ENCODE assay signal across 13 mouse cellular contexts in the genomic region with DNA sequence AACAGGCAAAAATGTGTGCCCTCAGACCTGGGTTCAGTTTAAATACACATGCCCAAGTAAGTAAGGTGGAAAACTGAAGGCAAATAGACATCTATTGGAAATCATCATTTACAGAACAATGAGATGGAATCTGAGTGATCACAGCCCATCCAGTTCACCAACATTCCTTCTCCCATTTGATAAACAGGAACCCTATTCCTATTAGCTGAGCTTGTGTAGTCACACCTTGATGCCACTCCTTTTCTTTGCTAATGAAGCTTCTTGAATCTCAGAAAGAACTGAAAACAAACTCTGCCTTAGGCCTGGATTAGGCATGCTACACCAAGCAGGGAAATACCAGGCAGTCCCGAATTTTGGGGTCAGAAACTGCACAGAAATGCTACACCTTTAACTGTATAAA.
"Had no signal": no experiment of that assay in that cellular context is flagged by ENCODE, and none has a peak within 500 bp of the region (broad histone marks: within the 10 kb centered on the region; RNA-seq: fewer than 3 reads in every experiment).

No protein-coding gene starts in this region.

- ATAC-seq: lung, postnatal 0 days; midbrain, embryonic 13.5 days; midbrain, embryonic 15.5 days had no signal

- H3K27me3 ChIP-seq: lung, embryonic 15.5 days; megakaryocyte, embryonic 14.5 days; midbrain, embryonic 13.5 days; midbrain, embryonic 15.5 days; neural tube, embryonic 12.5 days; stomach, embryonic 15.5 days had no signal

- H3K27ac ChIP-seq: lung, embryonic 15.5 days; macrophage; midbrain, embryonic 13.5 days; midbrain, embryonic 15.5 days; neural tube, embryonic 12.5 days; stomach, embryonic 15.5 days; stomach, postnatal 0 days had no signal

- H3K9me3 ChIP-seq: midbrain, embryonic 15.5 days; stomach, embryonic 15.5 days had no signal

- H3K9ac ChIP-seq: lung, embryonic 15.5 days; midbrain, embryonic 13.5 days; midbrain, embryonic 15.5 days; neural tube, embryonic 12.5 days; stomach, embryonic 15.5 days had no signal

- H3K4me3 ChIP-seq: lung, embryonic 15.5 days; megakaryocyte, embryonic 14.5 days; midbrain, embryonic 13.5 days; midbrain, embryonic 15.5 days; neural tube, embryonic 12.5 days; stomach, embryonic 15.5 days had no signal

- H3K4me1 ChIP-seq: lung, embryonic 15.5 days; midbrain, embryonic 13.5 days; midbrain, embryonic 15.5 days; neural tube, embryonic 12.5 days; stomach, embryonic 15.5 days had no signal

- H3K36me3 ChIP-seq: lung, embryonic 15.5 days; midbrain, embryonic 13.5 days; midbrain, embryonic 15.5 days; neural tube, embryonic 12.5 days; stomach, embryonic 15.5 days had no signal

- DNase-seq: lung, adult 2 months; lung, postnatal 14 days; right cerebral cortex, postnatal 14 days had no signal

- H3K4me2 ChIP-seq: lung, embryonic 15.5 days; midbrain, embryonic 11.5 days; midbrain, embryonic 13.5 days; midbrain, embryonic 15.5 days; neural tube, embryonic 12.5 days; stomach, embryonic 15.5 days had no signal
